Mouse (Mus musculus) heart, adult 9 months (tissue): ENCODE measurements around the gene Cps1.

ENCODE experiments used
- DNase-seq, 2 experiments: peaks; one replicate each; pipeline ENCODE4 v3.0.0; 2022; ENCODE audit warnings: low spot score in 2 of 2

Cps1 gene

GRCm38 (mm10) chr1:67235468-67236217 lies 112.8 kb downstream of the Cps1 start:
- no peak for DNase-seq

DNA sequence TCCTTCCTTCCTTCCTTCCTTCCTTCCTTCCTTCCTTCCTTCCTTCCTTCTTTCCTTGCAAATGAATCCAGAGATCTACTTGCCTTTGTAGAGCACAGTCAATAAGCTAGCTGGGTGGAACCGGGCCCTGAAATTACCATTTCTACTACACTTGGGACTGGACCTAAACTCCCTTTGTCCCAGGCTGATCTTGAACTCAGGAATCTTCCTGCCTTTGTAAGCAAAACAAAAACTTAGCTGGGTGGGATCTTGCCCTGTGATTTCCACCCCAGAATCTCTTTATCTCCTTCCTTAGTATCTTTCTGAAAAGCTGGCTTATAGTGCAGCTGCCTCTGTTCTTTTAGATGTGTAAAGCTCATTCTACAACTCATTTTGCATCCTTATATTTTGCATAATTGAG lies 115.6 kb downstream of the Cps1 start:
- DNase-seq, result no peak

DNA sequence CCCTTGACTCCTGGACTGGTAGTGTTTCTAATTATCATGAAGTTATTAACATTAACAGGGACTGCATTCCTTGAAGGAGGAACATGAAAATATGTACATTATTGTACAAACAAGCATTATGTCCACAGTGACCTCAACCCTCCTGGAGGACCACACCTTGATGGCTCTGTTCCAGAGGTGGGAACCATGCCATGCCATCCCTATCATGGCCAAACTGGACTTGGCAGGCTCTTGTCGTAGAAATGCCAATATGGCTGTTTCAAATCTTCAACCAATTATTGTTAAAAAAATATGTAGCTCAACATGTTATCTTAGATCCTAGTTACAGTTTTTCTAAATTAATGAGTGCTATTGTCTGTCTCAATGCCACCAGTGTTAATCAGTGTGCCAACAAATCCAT lies 116.1 kb downstream of the Cps1 start:
- DNase-seq, result no peak

- no peak for DNase-seq
Measured at GRCm38 (mm10) chr1:67265222-67265621, 142.4 kb downstream of the Cps1 start.

DNA sequence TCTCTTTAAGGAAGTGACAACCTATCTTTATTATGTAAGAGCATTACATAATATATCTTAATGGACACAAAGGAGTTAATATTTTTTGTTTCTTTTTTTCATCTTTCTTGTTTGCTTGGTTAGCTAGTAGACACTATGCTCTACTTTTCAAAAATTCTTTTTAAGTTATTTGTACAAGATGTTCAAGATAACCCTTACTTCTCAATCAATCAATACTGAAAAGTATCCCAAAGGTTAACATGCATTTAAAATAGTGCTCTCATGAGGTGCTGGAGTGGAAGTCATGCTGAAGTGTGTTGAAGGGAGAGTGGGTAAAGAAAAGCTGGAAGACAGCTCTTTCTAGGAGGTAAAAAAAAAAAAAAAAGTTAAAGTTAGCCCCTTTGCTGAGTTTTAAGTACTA lies 145.1 kb downstream of the Cps1 start:
- no peak for DNase-seq

DNA sequence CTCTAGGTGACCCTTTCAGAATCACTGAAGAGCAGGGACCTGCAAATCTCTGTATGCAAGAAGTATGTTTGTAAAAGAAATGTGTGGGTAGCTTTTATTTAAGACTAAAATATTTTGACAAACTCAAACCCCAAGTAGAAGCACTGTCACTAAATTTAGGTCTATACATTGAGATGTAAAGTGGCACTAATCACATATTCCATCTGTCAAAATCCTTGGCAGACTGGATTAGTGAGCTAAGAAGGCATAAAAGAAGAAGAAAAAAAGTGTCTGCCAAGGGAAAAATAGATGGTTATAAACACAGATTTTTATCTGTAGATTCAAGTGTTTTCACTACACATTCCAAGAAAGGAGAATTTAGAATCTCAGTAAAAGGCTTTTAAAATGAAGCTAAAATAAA lies 145.6 kb downstream of the Cps1 start:
- DNase-seq, result no peak

DNA sequence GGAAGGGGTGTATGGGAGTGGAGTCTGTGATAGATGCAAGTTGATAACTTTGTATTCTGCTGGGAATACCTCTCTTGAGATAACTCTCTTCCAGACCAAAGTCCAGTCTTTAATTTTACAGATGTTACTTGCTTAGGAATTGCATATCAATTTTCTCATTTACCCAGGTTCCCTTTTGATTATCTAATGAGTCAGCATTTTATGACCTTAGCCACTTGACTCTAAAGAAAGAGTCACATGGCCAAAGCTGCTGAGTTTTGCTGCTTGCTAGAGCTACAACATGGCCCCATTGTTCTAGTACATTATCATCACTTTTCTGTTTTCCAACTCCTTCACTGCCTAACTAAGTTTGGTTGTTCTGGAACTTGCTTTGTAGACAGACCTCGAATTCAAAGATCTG lies 153.4 kb downstream of the Cps1 start:
- DNase-seq, result no peak
